Mouse (Mus musculus) lung, adult 2 months (tissue): ENCODE measurements at regions not wholly inside any gene's neighbourhood (a gene's known extent, or its start where the extent isn't known, plus 50 kb on each side); places are given as distances from the start of the nearest gene placed in this dataset.

Experiments used
- CTCF ChIP-seq: fragments of 200-500 bp; IDR thresholded peaks from 2 replicates; pipeline ENCODE4 v1.5.1; 2011; ENCODE audit warnings: mild to moderate bottlenecking, low read length, control low read depth; ENCODE audit not compliant: insufficient read depth
- POLR2A ChIP-seq: fragments of 200-500 bp; IDR thresholded peaks from 2 replicates; pipeline ENCODE4 v1.6.1; 2011; ENCODE audit warnings: low read depth, mild to moderate bottlenecking, control low read depth, low read length, borderline replicate concordance; ENCODE audit errors: extremely low read depth

DNA sequence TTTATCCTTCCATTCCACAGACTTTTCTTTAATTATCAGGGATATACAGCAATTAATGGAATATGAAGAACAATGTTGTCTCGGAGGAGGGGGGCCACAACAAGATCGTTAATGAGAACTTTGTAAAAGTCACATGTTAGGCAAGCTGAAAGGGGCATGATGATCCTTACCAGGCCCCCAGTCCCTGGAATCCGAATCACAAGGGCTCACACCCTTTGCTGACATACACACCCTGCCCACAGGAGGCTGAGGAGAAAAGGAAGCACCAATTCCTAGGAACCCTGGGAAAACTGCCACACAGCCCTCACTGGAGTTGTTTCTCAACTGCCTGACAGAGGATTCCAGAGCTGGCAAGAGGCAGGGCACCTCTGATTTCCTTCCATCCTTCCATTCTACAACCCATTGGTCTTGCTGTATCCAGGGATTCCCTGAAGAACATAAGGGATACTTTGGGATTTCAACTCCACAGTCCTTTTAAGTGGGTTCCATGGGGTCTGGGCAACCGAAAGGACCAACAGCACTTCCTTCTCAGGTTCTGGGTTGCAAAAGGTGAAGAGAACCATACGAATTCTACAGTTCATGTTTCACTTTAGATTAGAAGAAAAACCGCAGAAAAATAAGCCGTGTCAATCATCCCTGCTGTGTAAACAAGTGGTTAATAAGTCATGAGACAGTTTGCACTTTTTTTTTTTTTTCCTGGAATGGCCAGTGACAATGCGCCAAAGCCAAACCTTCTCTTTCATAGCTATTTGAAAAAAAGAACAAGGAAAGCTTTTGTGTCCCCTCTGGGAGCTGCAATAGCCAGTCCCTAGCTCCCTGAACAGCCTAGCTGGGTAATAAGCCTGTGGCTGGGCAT is 112.2 kb downstream of the Apob start:
- TF ChIP-seq CTCF = no peak
- no peak for TF ChIP-seq POLR2A
